Mouse (Mus musculus) G1E (cell line): Measurements from ENCODE around the gene Cfap161.

Experiments
- CTCF ChIP-seq: IDR thresholded peaks from 2 replicates; pipeline ENCODE4 v1.5.1; 2012; ENCODE audit warnings: low read depth, low read length, inconsistent platforms, mixed read lengths
- POLR2AphosphoS5 ChIP-seq: IDR thresholded peaks from 2 replicates; pipeline ENCODE4 v1.6.1; 2012; ENCODE audit warnings: low read depth, low read length, inconsistent platforms; ENCODE audit not compliant: insufficient replicate concordance
- TAL1 ChIP-seq: conservative IDR thresholded peaks from 2 replicates; pipeline ENCODE4 v1.6.1; 2012; ENCODE audit warnings: low read depth, low read length, inconsistent platforms, mixed read lengths

- TF ChIP-seq CTCF (no peak), POLR2AphosphoS5 (no peak), TAL1 (no peak)
Measured at GRCm38 (mm10) chr7:83726936-83727632, 67.6 kb downstream of the Cfap161 start.
